Comparison of ENCODE assay signal across 1 mouse cellular context in the genomic region with DNA sequence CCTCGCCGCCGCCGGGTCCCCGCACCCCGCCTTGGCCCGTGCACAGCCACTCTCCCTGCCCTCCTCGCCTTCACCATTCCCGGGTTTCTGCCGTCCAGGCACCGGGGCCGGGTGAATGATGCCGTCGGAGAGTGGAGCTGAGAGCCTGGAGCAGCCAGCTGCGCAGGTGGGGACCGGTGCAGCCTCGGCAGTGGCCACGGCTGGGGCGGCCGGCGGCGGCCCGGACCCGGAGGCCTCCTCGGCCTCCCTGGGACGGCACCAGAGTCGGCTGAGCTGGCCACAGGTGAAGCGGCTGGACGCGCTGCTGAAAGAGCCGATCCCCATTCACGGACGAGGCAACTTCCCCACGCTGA.
TF ChIP-seq lines count a peak whose summit lies in the region.

No protein-coding gene starts in this region.

TF ChIP-seq in CH12.LX, 34 proteins besides CTCF, POLR2A, EP300 and RAD21 (continued from another document):
- TF ChIP-seq ZNF384 (IDR thresholded peaks at IDR 0.05; ENCODE audit: low read depth, low read length): no peak
- no peak for TF ChIP-seq CHD1 (IDR thresholded peaks at IDR 0.05; ENCODE audit: low read depth, low read length)
